11 mouse cellular contexts compared by ENCODE assay signal in genomic region chr3:38934780-38935179, GRCm38 (mm10). TPM values are rescaled to one million over a fixed set of nuclear protein-coding genes. Genes with fewer than 3 reads are reported as not detected.
DNase-seq lines count a peak whose midpoint lies in the region; ATAC-seq lines count a peak whose summit lies in the region.
"Had no signal": no experiment of that assay in that cellular context is flagged by ENCODE, and none has a peak within 500 bp of the region (broad histone marks: within the 10 kb centered on the region; RNA-seq: fewer than 3 reads in every experiment).

No protein-coding gene starts in this region.

- WGBS in forebrain, embryonic 13.5 days = 37% methylated on average over 7 of the region's 7 CpGs
- WGBS in forebrain, embryonic 11.5 days = 80% methylated on average over 7 of the region's 7 CpGs
- WGBS in neural tube, embryonic 12.5 days = 57% methylated on average over 7 of the region's 7 CpGs

- no peak for DNase-seq in forebrain, embryonic 11.5 days (ENCODE audit: low spot score)
- no peak for DNase-seq in neural tube, embryonic 10.5 days (ENCODE audit: extremely low spot score, low spot score)
- peak; percentile 28 to 54 for DNase-seq in left cerebral cortex, adult 8-10 months (ENCODE audit: low spot score in 2 of 2)
- DNase-seq in right cerebral cortex, postnatal 4 days = peak; percentile 80
- DNase-seq in thymus, postnatal 25 days = no peak
- no peak for DNase-seq in thymus, postnatal 4 days
- DNase-seq: adrenal gland, adult 8-10 months; kidney, postnatal 14 days had no signal

- no peaks in the 10 kb centered on the region for H3K36me3 ChIP-seq in forebrain, embryonic 13.5 days (ENCODE audit: poor library complexity, severe bottlenecking)
- H3K36me3 ChIP-seq in forebrain, embryonic 11.5 days (ENCODE audit: control insufficient read depth, insufficient read depth, low read length) = no peaks in the 10 kb centered on the region
- no peaks in the 10 kb centered on the region; the same call in 1 of the 2 replicates for H3K36me3 ChIP-seq in neural tube, embryonic 12.5 days

- H3K9me3 ChIP-seq in forebrain, embryonic 13.5 days (replicated peaks) = no peaks in the 10 kb centered on the region
- no peaks in the 10 kb centered on the region for H3K9me3 ChIP-seq in forebrain, embryonic 11.5 days (ENCODE audit: control insufficient read depth, low read length)
- no peaks in the 10 kb centered on the region for H3K9me3 ChIP-seq in neural tube, embryonic 12.5 days

- H3K4me2 ChIP-seq in forebrain, embryonic 13.5 days = 0 out of 2 replicates have a peak overlapping the region, but pooled peaks have one; percentile 10
- no peak overlapping the region for H3K4me2 ChIP-seq in forebrain, embryonic 11.5 days (ENCODE audit: low read depth, low read length, severe bottlenecking)
- no peak overlapping the region for H3K4me2 ChIP-seq in neural tube, embryonic 12.5 days (replicated peaks)

- ATAC-seq in forebrain, embryonic 13.5 days = peak; percentile 85
- no peak for ATAC-seq in forebrain, embryonic 11.5 days (replicated peaks; ENCODE audit: low FRiP score)
- 0 out of 2 replicates have a peak, but pooled peaks have one; percentile 35 for ATAC-seq in neural tube, embryonic 12.5 days (ENCODE audit: low FRiP score, low read depth)

- peaks cover 33% of the 10 kb centered on the region for H3K4me1 ChIP-seq in forebrain, embryonic 13.5 days
- 0 out of 2 replicates have a peak, but pooled peaks cover 2% of the 10 kb centered on the region for H3K4me1 ChIP-seq in forebrain, embryonic 11.5 days (replicated peaks; ENCODE audit: control insufficient read depth, insufficient read depth, low read length)
- peaks cover 26% of the 10 kb centered on the region for H3K4me1 ChIP-seq in neural tube, embryonic 12.5 days

- no peak overlapping the region for H3K9ac ChIP-seq in forebrain, embryonic 13.5 days
- no peak overlapping the region for H3K9ac ChIP-seq in forebrain, embryonic 11.5 days (ENCODE audit: low read length)
- H3K9ac ChIP-seq in neural tube, embryonic 12.5 days = no peak overlapping the region

- peak overlapping the region; percentile 17; the same call in 1 of the 2 replicates for H3K27ac ChIP-seq in forebrain, embryonic 13.5 days
- no peak overlapping the region for H3K27ac ChIP-seq in forebrain, embryonic 11.5 days (ENCODE audit: low read depth, low read length)
- no peak overlapping the region for H3K27ac ChIP-seq in neural tube, embryonic 12.5 days

- H3K27me3 ChIP-seq in forebrain, embryonic 13.5 days = no peaks in the 10 kb centered on the region
- no peaks in the 10 kb centered on the region for H3K27me3 ChIP-seq in forebrain, embryonic 11.5 days (ENCODE audit: control insufficient read depth, insufficient read depth, low read length)
- H3K27me3 ChIP-seq in neural tube, embryonic 12.5 days (replicated peaks) = no peaks in the 10 kb centered on the region

- no peak overlapping the region for H3K4me3 ChIP-seq in forebrain, embryonic 13.5 days
- no peak overlapping the region for H3K4me3 ChIP-seq in forebrain, embryonic 11.5 days (ENCODE audit: low read depth, low read length)
- H3K4me3 ChIP-seq in neural tube, embryonic 12.5 days = no peak overlapping the region

RNA-seq across cellular contexts. Expression of gene Fat4, which starts 48.0 kb away (rescaled TPM):
- polyA plus RNA-seq in forebrain, embryonic 13.5 days (2015; fragmentation: Nextera tagmentation; extraction: Ambion mirVana) = 9.7 TPM in 2 replicates
- 14.0 and 15.2 TPM in 2 replicates for polyA plus RNA-seq in forebrain, embryonic 11.5 days (2014; fragmentation: Nextera tagmentation; extraction: Ambion mirVana)
- 12.1 and 13.0 TPM in 2 replicates for polyA plus RNA-seq in neural tube, embryonic 12.5 days (2016; fragmentation: Nextera tagmentation; extraction: Ambion mirVana)
- total RNA-seq in left cerebral cortex, adult 8-10 months (2022) = 10 to 100 TPM in 1 of 4 experiments, 1 to 10 TPM in 3; 8.6 to 12.3 (median 9.5) TPM
- total RNA-seq: neutrophil, adult 5-6 weeks had no signal

Comparison
In these comparisons a context has a peak if more than half of its experiments do, and no peak if none do; other contexts are left out.
1. DNase-seq: peak in left cerebral cortex, adult 8-10 months (2 of 2) and right cerebral cortex, postnatal 4 days (single experiment); none in forebrain, embryonic 11.5 days (single experiment), neural tube, embryonic 10.5 days (single experiment), thymus, postnatal 25 days (single experiment) and thymus, postnatal 4 days (single experiment).